Mouse (Mus musculus): ENCODE measurements at regions not wholly inside any gene's neighbourhood (a gene's known extent, or its start where the extent isn't known, plus 50 kb on each side); places are given as distances from the start of the nearest gene placed in this dataset.
A peak's percentile ranks its signal among the peaks of the same experiment; 100 is the strongest.
"Not testable (repeated sequence)": the region's sequence is repeated elsewhere in the genome, so short reads cannot be mapped to it uniquely, and the experiment has no call there.

DNA sequence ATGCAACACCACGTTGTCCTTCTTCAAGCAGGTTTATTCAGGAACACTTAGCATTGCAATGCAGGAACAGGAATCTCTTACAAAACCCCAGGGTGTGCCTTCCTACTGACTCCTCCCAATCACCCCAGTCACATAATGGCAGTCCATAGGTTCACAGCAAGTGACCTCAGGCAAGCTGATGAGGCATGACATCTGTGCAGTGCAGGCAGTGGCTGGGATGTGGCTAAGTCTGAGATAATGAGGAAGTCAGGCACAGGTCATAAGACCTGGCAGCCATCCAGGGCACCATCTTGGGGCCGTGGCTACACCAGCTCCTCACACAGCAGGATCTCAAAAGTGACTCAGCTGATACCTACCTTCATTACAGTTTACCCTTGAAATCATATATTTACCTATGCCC lies 599.1 kb upstream of the Negr1 start:
- not testable (repeated sequence) for ATAC-seq (ENCODE audit: insufficient number of reproducible peaks, low FRiP score, low TSS enrichment)

DNA sequence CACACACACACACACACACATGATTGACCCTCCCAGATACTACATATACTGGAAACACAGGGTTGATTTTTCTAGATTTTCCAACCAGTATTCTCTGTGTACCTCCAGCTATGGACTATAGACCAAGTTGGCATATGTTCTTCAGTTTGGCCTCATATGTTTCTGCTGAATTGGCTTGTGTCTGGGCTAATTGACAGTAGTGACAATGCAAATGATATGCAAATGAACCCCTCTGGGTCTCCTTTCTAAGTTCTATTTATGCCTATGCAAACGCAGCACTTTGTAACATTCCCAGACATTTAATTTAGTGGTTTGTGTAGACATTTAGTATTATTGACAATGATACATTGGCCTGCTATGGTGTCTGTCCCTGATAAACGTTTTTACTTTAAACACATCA lies 582.0 kb upstream of the Negr1 start:
- ATAC-seq (ENCODE audit: insufficient number of reproducible peaks, low FRiP score, low TSS enrichment): no peak

- no peak for ATAC-seq (ENCODE audit: insufficient number of reproducible peaks, low FRiP score, low TSS enrichment)
These were observed 567.5 kb upstream of the Negr1 start for GRCm38 (mm10) chr3:155994044-155994443.

DNA sequence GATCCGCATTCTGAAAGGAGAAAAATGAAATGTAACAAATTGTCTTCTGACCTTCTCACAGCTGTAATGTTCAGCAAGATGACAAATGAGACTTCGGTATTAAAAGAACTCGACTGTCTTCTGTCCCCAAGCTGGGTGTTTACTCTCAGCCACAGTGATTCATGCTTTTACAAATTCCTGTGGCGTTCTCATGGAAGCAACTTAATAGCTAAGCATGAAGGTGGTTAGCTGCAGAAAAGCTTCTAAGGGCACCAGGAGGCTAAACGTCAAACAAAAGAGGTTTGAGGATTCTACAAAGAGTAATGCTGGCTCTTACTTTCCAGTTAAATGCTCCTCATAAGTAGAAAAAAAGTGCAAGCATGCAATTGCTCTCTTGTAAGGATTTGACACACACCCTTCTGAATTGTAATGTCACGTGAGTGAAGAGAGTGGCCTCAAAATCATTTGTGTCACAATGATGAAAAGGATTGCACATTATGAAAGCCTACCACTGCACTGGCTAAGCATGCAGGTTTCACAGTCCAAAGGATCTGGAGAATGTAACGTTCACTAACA lies 543.8 kb upstream of the Negr1 start:
- no peak for ATAC-seq (ENCODE audit: insufficient number of reproducible peaks, low FRiP score, low TSS enrichment)

DNA sequence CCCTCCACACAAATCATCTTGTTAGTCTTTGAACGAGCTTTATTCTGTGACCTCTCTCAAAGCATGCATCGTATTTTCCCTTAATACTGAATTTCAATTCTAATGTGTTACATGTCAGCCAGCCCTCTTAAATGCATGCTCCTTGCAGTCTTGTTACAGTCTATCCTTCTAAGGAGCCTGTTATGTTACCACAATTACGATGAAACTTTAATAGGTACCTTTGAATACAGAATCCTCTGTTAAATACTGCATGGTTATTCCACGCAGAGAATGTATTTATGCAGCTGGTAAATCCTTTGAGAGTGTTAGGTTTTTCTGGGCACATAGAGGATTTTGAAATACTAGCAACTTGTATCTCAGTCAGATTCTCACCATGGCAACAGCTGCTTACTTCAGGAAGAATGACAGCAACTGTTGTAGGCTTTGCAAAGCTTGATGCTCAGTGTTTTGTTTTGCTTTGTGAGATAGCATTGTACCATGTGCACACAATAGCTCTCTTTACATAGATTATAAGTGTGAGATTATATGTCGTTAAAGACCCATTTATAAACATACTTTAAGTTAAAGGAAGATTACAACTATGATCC lies 532.9 kb upstream of the Negr1 start:
- no peak for ATAC-seq (ENCODE audit: insufficient number of reproducible peaks, low FRiP score, low TSS enrichment)

- no peak for ATAC-seq (ENCODE audit: insufficient number of reproducible peaks, low FRiP score, low TSS enrichment)
These were observed 491.3 kb upstream of the Negr1 start for GRCm38 (mm10) chr3:156070257-156070656.

- peak; percentile 61; the same call in 1 of the 2 replicates for ATAC-seq (ENCODE audit: insufficient number of reproducible peaks, low FRiP score, low TSS enrichment)
These were observed 479.3 kb upstream of the Negr1 start for GRCm38 (mm10) chr3:156082268-156082667.

- no peak for ATAC-seq (ENCODE audit: insufficient number of reproducible peaks, low FRiP score, low TSS enrichment)
These were observed 467.9 kb upstream of the Negr1 start for GRCm38 (mm10) chr3:156093689-156094088.

DNA sequence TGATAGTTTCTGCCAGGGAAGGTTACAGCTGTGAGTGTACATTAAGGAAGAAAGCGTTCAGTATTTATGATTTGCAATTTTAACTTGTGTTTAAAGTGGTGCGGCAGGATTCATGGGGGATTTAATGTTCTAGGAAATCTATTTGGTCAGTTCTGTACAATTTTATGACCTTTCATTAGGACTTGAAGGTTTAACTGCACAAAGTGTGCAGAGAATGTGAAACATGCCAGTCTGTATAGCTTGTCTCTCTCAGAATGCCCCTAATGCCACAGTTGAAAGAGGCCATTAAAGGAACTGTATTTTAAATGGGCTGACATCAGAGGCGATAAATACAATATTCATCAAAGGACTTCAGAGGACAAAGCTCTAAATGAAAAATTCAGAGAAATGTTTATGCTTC lies 466.6 kb upstream of the Negr1 start:
- ATAC-seq (ENCODE audit: insufficient number of reproducible peaks, low FRiP score, low TSS enrichment): no peak

DNA sequence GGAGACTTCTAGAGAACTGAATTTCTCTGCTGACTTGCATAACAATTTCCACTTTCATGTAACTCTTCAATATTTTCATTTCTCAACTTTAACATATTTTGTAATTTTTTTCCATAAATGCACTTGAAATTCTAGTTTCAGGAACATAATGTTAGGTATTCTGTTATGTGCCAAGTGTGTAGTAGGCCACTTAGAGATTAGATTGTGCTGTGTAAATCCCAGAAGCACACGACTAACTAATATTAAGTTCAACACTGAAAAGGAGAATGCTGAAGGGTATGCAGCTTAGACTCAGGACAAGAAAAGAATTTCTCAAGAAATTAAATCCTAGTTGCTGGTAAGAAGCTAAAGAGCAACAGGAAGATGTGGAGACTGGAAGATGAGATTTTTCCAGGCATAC lies 455.8 kb upstream of the Negr1 start:
- ATAC-seq (ENCODE audit: insufficient number of reproducible peaks, low FRiP score, low TSS enrichment): no peak

- no peak for ATAC-seq (ENCODE audit: insufficient number of reproducible peaks, low FRiP score, low TSS enrichment)
These were observed 441.3 kb upstream of the Negr1 start for GRCm38 (mm10) chr3:156120341-156120740.

- ATAC-seq (ENCODE audit: insufficient number of reproducible peaks, low FRiP score, low TSS enrichment): no peak
These were observed 430.0 kb upstream of the Negr1 start for GRCm38 (mm10) chr3:156131598-156131997.

- no peak for ATAC-seq (ENCODE audit: insufficient number of reproducible peaks, low FRiP score, low TSS enrichment)
These were observed 420.2 kb upstream of the Negr1 start for GRCm38 (mm10) chr3:156141355-156141754.

GRCm38 (mm10) chr3:156149322-156149721 lies 412.3 kb upstream of the Negr1 start:
- ATAC-seq (ENCODE audit: insufficient number of reproducible peaks, low FRiP score, low TSS enrichment): no peak

DNA sequence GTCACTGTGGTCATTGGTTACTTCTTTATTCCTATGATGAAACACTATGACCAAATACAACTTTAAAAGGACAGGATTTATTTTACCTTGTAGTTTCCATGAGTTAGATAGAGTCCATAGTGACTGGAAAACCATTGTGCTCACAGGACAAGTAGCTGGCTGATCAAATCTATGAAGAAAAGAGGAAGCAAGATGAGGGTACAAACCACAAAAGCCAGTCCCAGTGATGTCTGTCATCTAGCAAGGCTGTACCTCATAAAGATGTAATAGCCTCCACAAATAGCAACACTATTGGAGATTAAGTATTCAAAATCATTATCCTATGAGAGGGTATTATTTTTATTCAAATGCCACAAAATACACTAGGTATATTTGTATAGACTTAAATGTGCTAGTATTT lies 391.5 kb upstream of the Negr1 start:
- ATAC-seq (ENCODE audit: insufficient number of reproducible peaks, low FRiP score, low TSS enrichment): no peak

DNA sequence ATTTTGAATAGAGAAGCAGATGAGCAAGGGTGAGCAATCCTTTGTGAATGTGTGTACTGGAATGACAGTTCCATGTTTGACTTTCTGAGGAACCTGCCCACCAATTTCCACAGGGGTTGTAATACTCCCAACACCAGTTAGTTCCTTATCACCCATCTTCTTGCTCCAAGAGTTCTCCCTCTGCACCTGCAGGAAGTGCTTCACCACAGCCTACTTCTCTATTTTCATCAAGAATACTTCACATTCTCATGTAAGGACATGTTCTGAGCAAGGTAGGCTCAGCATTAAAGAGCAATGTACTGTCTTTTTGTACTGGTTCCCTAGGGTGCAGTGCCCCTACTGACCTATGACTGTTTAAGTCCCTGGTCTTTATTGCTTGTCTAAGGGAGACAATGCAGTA lies 362.9 kb upstream of the Negr1 start:
- no peak for ATAC-seq (ENCODE audit: insufficient number of reproducible peaks, low FRiP score, low TSS enrichment)

GRCm38 (mm10) chr3:156199749-156200467 lies 361.7 kb upstream of the Negr1 start:
- no peak for ATAC-seq (ENCODE audit: insufficient number of reproducible peaks, low FRiP score, low TSS enrichment)

- no peak for ATAC-seq (ENCODE audit: insufficient number of reproducible peaks, low FRiP score, low TSS enrichment)
These were observed 356.3 kb upstream of the Negr1 start for GRCm38 (mm10) chr3:156205246-156205645.

DNA sequence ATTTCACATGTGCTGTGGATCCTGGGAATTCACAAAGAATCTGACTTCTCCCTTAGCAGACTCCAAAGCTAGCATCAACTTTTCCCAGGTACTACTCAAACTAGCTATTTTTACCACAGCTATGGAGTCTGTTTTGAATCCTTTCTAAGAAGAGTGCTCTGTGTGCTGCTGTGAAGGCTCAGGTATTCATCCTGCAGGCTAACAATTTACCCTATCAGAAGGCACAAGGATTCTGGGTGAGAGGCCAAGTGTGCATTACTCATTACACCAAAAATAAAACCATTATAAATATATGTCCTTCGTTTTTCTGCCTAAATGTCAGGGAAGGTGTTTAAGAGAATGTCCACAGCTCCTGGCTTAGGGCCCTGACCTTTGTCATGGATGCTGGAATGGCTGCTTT lies 353.2 kb upstream of the Negr1 start:
- no peak for ATAC-seq (ENCODE audit: insufficient number of reproducible peaks, low FRiP score, low TSS enrichment)

DNA sequence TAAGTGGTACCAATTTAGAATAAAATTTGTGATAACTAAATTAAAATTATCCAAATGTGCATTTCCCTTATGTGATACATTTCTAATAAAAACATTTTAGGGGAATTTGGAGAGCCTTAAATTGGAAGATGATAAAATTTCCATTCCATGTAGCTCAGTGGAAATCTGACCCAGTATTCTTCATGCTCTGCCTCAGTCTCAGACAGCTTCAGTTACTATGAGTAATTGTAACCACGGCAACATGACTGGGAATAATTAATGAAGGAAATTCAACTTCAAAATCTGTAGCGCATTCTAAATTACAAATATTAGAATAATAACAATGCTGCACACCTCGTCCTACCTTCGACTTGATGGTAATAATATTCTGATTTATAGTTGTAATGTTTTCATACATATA lies 350.8 kb upstream of the Negr1 start:
- ATAC-seq (ENCODE audit: insufficient number of reproducible peaks, low FRiP score, low TSS enrichment): no peak

DNA sequence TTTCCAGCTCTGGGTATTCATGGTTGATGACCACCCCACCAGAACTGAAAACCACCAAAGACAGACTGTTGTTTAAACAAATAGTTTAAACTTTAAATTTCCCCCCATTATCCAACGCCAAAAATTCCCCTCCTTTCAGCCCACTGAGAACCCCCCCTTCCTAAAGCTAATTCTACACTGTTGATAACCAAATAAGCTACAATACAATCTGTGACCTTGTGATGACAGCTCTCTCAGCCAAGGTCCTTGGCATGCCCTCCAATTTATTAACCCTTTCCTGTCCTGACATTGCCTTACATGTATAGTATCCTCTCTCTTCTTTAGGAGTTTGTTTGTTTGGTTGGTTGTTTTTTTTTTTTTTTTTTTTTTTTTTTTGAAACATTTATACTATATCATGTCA lies 346.8 kb upstream of the Negr1 start:
- ATAC-seq (ENCODE audit: insufficient number of reproducible peaks, low FRiP score, low TSS enrichment): no peak

GRCm38 (mm10) chr3:156232111-156232510 lies 329.5 kb upstream of the Negr1 start:
- peak; percentile 20; the same call in 1 of the 2 replicates for ATAC-seq (ENCODE audit: insufficient number of reproducible peaks, low FRiP score, low TSS enrichment)

Measured in cerebellum, adult (tissue).